Comparison of ENCODE assay signal across 8 mouse cellular contexts in genomic region chr11:43434024-43434407, GRCm38 (mm10). TPM values are rescaled to one million over a fixed set of nuclear protein-coding genes. Genes with fewer than 3 reads are reported as not detected.
DNase-seq lines count a peak whose midpoint lies in the region; ATAC-seq and TF ChIP-seq lines count a peak whose summit lies in the region.

No protein-coding gene starts in this region.

- no peak for TF ChIP-seq POLR2A in kidney, adult 2 months (IDR thresholded peaks at IDR 0.05; ENCODE audit: low read depth, low read length)
- TF ChIP-seq POLR2A in bone marrow macrophage, adult 2 months (IDR thresholded peaks at IDR 0.05; ENCODE audit: borderline replicate concordance, low read depth, low read length), result no peak

- intact Hi-C loops in left cerebral cortex, postnatal 36 days (cut with DNase I), result no loop called here

- H3K4me2 ChIP-seq in hindbrain, embryonic 14.5 days (replicated peaks), result peak overlapping the region; percentile 84
- peak overlapping the region; percentile 65 for H3K4me2 ChIP-seq in midbrain, embryonic 14.5 days (ENCODE audit: low read length)

- H3K4me3 ChIP-seq in kidney, adult 2 months (ENCODE audit: insufficient read depth, low read depth, low read length), result peak overlapping the region; percentile 99
- H3K4me3 ChIP-seq in bone marrow macrophage, adult 2 months (ENCODE audit: insufficient read depth, low read length), result peak overlapping the region; percentile 93
- H3K4me3 ChIP-seq in hindbrain, embryonic 14.5 days (replicated peaks; ENCODE audit: low read length), result peak overlapping the region; percentile 90
- H3K4me3 ChIP-seq in midbrain, embryonic 14.5 days (replicated peaks; ENCODE audit: low read depth, low read length), result peak overlapping the region; percentile 83

- H3K27ac ChIP-seq in kidney, adult 2 months (ENCODE audit: insufficient read depth, low read depth, low read length), result peak overlapping the region; percentile 88
- peak overlapping the region; percentile 67 for H3K27ac ChIP-seq in bone marrow macrophage, adult 2 months (ENCODE audit: insufficient read depth, low read depth, low read length)
- H3K27ac ChIP-seq in hindbrain, embryonic 14.5 days, result peak overlapping the region; percentile 68; the same call in 1 of the 2 replicates
- H3K27ac ChIP-seq in midbrain, embryonic 14.5 days (replicated peaks; ENCODE audit: low read depth, low read length), result peak overlapping the region; percentile 61

- TF ChIP-seq CTCF in kidney, adult 2 months (conservative IDR thresholded peaks at IDR 0.05; ENCODE audit: insufficient read depth, insufficient read length, low read depth, low read length), result no peak
- TF ChIP-seq CTCF in bone marrow macrophage, adult 2 months (IDR thresholded peaks at IDR 0.05; ENCODE audit: low read depth, low read length), result no peak

- peak overlapping the region; percentile 77 for H3K9ac ChIP-seq in hindbrain, embryonic 14.5 days
- H3K9ac ChIP-seq in midbrain, embryonic 14.5 days (replicated peaks; ENCODE audit: low read length), result peak overlapping the region; percentile 71

- WGBS in kidney, adult 2 months, result 0% methylated on average over 9 of the region's 9 CpGs
- WGBS in hindbrain, embryonic 14.5 days, result 4% methylated on average over 9 of the region's 9 CpGs
- 5% methylated on average over 9 of the region's 9 CpGs for WGBS in midbrain, embryonic 14.5 days

- peaks cover 3% of the 10 kb centered on the region for H3K36me3 ChIP-seq in kidney, adult 2 months (ENCODE audit: control insufficient read depth, insufficient read depth, low read length)
- peaks cover 20% of the 10 kb centered on the region for H3K36me3 ChIP-seq in hindbrain, embryonic 14.5 days (replicated peaks; ENCODE audit: control insufficient read depth, insufficient read depth)
- peaks cover 19% of the 10 kb centered on the region for H3K36me3 ChIP-seq in midbrain, embryonic 14.5 days (ENCODE audit: control insufficient read depth, insufficient read depth, low read length)

- H3K4me1 ChIP-seq in kidney, adult 2 months (ENCODE audit: control insufficient read depth, insufficient read depth, low read length), result peaks cover 6% of the 10 kb centered on the region; the same call in 1 of the 2 replicates
- H3K4me1 ChIP-seq in bone marrow macrophage, adult 2 months (ENCODE audit: control insufficient read depth, insufficient read depth, low read length), result peaks cover 8% of the 10 kb centered on the region
- H3K4me1 ChIP-seq in hindbrain, embryonic 14.5 days (replicated peaks; ENCODE audit: control insufficient read depth, insufficient read depth, low read length), result peaks cover 10% of the 10 kb centered on the region
- H3K4me1 ChIP-seq in midbrain, embryonic 14.5 days (ENCODE audit: control insufficient read depth, insufficient read depth, low read length), result peaks cover 7% of the 10 kb centered on the region; the same call in 1 of the 2 replicates

- no peaks in the 10 kb centered on the region for H3K9me3 ChIP-seq in hindbrain, embryonic 14.5 days (ENCODE audit: control insufficient read depth, low read length)
- H3K9me3 ChIP-seq in midbrain, embryonic 14.5 days (ENCODE audit: control insufficient read depth, low read length), result no peaks in the 10 kb centered on the region

- ATAC-seq in hindbrain, embryonic 14.5 days (ENCODE audit: low FRiP score), result peak; percentile 51; the same call in 1 of the 2 replicates
- no peak for ATAC-seq in midbrain, embryonic 14.5 days (ENCODE audit: low FRiP score, low TSS enrichment)

- no peak for DNase-seq in kidney, adult 2 months
- no peak for DNase-seq in kidney, adult 9 months
- DNase-seq in hindbrain, embryonic 14.5 days (ENCODE audit: low spot score), result no peak
- no peak for DNase-seq in midbrain, embryonic 14.5 days
- DNase-seq in ovary, postnatal 14 days (ENCODE audit: low spot score), result no peak
- DNase-seq in yolk sac, embryonic 10.5 days (ENCODE audit: low spot score), result no peak
- no peak for DNase-seq in left cerebral cortex, postnatal 36 days (ENCODE audit: low spot score in 2 of 2)

- no peaks in the 10 kb centered on the region for H3K27me3 ChIP-seq in kidney, adult 2 months (replicated peaks; ENCODE audit: control insufficient read depth, insufficient read depth, low read length)
- H3K27me3 ChIP-seq in hindbrain, embryonic 14.5 days (ENCODE audit: control insufficient read depth, insufficient read depth, low read length), result no peaks in the 10 kb centered on the region
- H3K27me3 ChIP-seq in midbrain, embryonic 14.5 days (ENCODE audit: control insufficient read depth, insufficient read depth, low read length), result no peaks in the 10 kb centered on the region

RNA-seq across cellular contexts. Expression of gene Slu7, which starts 0.5 kb away (rescaled TPM):
- polyA plus RNA-seq in kidney, adult 2 months (2012; rRNA removed), result 3.4 and 5.5 TPM in 2 replicates
- 65.4 and 68.9 TPM in 2 replicates for polyA plus RNA-seq in bone marrow macrophage, adult 2 months (2012; ENCODE audit: insufficient read depth, insufficient read length, missing spikeins)
- polyA plus RNA-seq in hindbrain, embryonic 14.5 days (2014; fragmentation: Nextera tagmentation; extraction: Ambion mirVana), result 55.2 and 57.0 TPM in 2 replicates
- polyA plus RNA-seq in midbrain, embryonic 14.5 days (2014; fragmentation: Nextera tagmentation; extraction: Ambion mirVana), result 64.1 and 68.6 TPM in 2 replicates
- 10 to 100 TPM; 54.5 to 55.6 TPM for total RNA-seq in left cerebral cortex, postnatal 36 days (2021)

RNA-seq across cellular contexts. Expression of gene Pttg1, which starts 8.0 kb away (rescaled TPM):
- polyA plus RNA-seq in kidney, adult 2 months (2012; rRNA removed), result 33.6 and 45.4 TPM in 2 replicates
- polyA plus RNA-seq in bone marrow macrophage, adult 2 months (2012; ENCODE audit: insufficient read depth, insufficient read length, missing spikeins), result 60.1 and 81.7 TPM in 2 replicates
- polyA plus RNA-seq in hindbrain, embryonic 14.5 days (2014; fragmentation: Nextera tagmentation; extraction: Ambion mirVana), result 44.9 and 53.0 TPM in 2 replicates
- polyA plus RNA-seq in midbrain, embryonic 14.5 days (2014; fragmentation: Nextera tagmentation; extraction: Ambion mirVana), result 50.3 and 51.8 TPM in 2 replicates
- total RNA-seq in left cerebral cortex, postnatal 36 days (2021), result 10 to 100 TPM; 21.7 to 26.7 TPM

RNA-seq across cellular contexts. Expression of gene C1qtnf2, which starts 40.1 kb away (rescaled TPM):
- 15.3 and 15.4 TPM in 2 replicates for polyA plus RNA-seq in kidney, adult 2 months (2012; rRNA removed)
- polyA plus RNA-seq in bone marrow macrophage, adult 2 months (2012; ENCODE audit: insufficient read depth, insufficient read length, missing spikeins), result not detected in 2 replicates
- polyA plus RNA-seq in hindbrain, embryonic 14.5 days (2014; fragmentation: Nextera tagmentation; extraction: Ambion mirVana), result 11.8 and 13.5 TPM in 2 replicates
- polyA plus RNA-seq in midbrain, embryonic 14.5 days (2014; fragmentation: Nextera tagmentation; extraction: Ambion mirVana), result 4.8 and 7.9 TPM in 2 replicates
- 1 to 10 TPM; 1.4 to 2.1 TPM for total RNA-seq in left cerebral cortex, postnatal 36 days (2021)
